Mouse (Mus musculus) MEL-GATA-1-ER (cell line): Measurements from ENCODE around the gene Prm2.
"Not testable (repeated sequence)": the region's sequence is repeated elsewhere in the genome, so short reads cannot be mapped to it uniquely, and the experiment has no call there.

ENCODE experiments used
- DNase-seq: peaks from one replicate; pipeline ENCODE4 v3.0.0-alpha.2; 2012; ENCODE audit warnings: low read depth; ENCODE audit errors: extremely low read depth

The Prm2 gene

DNA sequence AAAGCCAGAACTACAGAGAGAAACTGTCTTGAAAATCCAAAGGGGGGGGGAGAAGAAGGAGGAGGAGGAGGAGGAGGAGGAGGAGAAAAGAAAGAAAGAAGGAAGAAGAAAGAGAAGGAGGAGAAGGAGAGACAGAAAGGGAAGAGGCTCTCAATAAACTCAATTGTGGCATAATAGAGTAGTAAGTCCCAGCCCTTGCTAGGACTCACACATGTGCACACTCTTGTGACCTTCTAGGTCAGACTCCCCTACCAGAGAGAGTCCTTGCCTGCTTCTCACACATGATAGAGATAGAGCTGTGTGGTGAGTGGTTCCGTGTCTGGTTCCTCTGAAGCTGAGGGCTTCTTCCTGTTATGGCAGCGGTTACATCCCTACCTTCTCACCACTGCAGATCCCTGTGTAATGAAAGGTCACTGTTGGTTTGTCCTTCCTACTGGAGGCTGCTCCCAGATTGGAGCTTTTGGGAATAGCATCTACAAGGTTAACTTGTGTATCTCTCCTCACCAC lies 17.0 kb upstream of the Prm2 start, which contains the start of gene Gm11172:
Gene Gm11172, plus strand, starts transcription at position 51 of the 507 bp plus-strand sequence.
- DNase-seq = no peak

DNA sequence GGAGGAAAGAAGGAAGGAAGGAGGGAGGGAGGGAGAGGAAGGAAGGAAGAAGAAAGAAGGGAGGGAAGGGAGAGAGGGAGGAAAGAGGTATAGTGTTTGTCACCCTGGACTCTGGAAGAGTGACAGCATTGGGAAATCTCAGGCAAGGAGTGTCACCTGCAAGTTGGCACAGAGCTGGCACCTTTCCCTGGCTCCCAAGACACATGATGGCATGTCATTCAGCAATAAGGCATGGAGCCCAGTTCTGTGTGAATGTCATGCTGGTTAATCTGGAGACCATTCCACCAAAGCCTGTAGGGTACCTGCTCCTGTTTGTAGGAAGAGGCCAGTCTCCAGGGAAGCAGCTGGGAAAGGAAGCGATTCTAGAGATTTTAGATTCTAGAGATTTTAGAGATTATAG lies 14.4 kb upstream of the Prm2 start:
- no peak for DNase-seq

DNA sequence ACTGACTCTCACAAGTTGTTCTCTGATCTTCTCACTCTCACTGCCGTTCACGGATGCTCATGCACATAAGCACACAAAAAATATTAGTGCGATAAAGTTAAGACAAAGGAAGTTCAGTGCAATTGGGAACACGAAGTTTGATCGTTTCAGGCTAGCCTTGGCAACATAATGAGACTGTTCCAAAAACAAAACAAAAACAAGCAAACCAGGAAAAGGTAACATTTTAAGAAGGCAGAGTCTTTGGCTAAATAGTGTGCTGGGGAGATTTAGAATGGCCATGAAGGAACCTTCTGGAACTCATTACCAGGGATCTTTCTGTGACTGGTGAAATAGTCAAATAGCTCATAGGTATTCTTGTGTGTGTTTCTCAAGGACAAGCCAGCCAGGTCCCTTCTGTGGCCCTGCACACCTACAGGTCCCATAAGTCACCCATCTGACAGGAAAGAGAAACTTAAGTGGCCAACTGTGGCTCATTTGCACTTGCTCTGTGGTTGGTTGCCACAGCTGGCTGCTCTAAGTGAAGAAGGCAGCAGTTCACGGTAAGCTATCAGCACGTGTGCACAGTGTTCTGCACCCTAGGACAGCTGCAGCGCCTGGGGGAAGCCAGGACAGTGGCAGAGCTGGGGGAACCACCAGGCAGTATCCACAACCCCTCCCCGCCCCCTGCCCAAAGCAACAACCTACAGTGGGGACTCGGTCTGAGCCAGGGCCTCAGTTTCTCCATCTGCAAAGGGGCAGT lies 10.0 kb upstream of the Prm2 start, which contains the start of gene Prm1:
Gene Prm1, minus strand, starts transcription at position 51 of the 739 bp plus-strand sequence.
- DNase-seq = no peak

- DNase-seq = not testable (repeated sequence)
Measured at GRCm38 (mm10) chr16:10802420-10802819, 6.5 kb upstream of the Prm2 start.

- no peak for DNase-seq
Measured at GRCm38 (mm10) chr16:10790702-10791101, 5.2 kb downstream of the Prm2 start, which contains the start of gene Prm3. Gene Prm3, minus strand, starts transcription at chr16:10790914.

GRCm38 (mm10) chr16:10788866-10789265 lies 7.1 kb downstream of the Prm2 start:
- DNase-seq = no peak

GRCm38 (mm10) chr16:10788271-10788670 lies 7.7 kb downstream of the Prm2 start, which contains the start of gene Tnp2:
Gene Tnp2, minus strand, starts transcription at chr16:10788660.
- DNase-seq = no peak

DNA sequence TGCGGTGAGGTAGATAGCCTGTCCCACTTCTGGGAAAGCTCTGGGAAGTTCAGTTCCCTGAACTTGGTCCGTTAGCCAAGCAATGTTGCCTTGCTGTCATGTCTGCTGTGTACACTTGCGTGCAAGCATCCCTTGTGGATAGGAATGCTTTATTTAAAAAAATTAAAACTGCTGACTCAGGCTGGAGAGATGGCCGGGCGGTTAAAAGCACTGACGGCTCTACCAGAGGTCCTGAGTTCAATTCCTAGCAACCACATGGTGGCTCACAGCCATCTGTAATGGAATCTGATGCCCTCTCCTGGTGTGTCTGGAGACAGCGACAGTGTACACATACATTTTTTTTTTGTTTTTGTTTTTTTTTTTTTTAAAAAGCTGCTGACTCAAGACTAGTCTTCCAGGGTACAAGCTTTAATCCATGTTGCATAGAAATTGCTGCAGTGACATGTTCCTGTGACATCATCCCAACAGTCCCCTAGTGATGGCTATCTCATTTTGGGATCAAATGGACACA lies 8.3 kb downstream of the Prm2 start:
- no peak for DNase-seq

DNA sequence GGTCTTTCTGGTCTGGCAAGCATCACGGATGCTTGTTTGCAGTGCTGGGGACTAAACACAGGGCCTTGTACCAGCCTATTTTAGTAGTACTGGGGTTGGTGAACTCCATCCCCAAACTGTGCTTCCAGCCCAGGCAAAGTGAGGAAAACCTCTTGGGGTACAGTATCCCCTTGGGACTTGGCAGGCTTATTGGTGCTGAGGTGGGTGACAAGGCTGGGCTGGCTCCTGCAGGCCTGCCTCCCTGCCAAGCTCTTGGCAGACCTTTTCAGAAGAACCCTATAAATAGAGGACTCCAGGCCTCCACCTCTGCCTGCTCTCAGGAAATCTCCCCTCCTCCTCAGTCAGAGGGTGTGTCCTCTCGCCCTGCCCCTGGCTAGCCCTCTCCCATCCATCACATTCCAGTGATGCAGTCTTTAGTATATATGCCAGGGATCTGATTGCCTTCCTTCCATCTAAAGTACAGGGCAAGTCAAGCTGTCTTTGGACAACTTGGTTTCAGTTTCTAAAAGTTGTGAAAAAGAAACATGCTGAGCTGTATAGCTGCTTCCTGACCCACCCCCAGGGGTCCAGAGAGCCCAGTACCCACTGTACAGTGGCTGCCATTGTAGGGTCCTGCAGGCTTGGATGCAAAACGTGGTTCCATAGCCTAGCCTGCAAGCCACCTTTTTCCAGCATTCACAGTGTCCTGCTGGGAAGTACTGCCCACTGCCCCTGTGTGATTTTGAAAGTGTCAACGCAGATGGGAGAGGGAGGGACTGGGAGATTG lies 9.0 kb downstream of the Prm2 start:
- no peak for DNase-seq

DNA sequence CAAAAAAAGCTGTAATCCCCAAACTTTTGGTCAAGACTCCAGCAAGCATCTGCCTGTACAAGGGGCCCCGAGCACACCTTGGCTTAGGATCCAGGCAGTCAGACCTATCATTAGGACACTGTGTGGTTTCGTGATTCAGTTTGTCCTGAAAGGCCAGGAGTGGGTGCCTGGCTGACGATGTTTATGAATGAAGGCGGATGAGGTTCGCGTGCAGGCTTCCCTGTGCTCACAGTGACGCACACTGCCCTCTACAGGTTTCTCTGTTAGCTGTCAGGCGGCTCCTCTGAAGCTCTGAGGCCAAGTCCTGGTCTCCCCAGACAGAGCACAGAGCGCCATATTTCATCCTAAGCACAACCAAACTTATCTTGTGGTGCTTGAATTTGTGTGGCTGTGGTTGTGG lies 9.6 kb downstream of the Prm2 start:
- peak; percentile 80 for DNase-seq

GRCm38 (mm10) chr16:10785371-10786231 lies 10.3 kb downstream of the Prm2 start, which contains the start of gene Socs1:
Gene Socs1, minus strand, starts transcription at chr16:10785536.
- peak; percentile 77 for DNase-seq

GRCm38 (mm10) chr16:10784793-10785370 lies 11.1 kb downstream of the Prm2 start:
- no peak for DNase-seq

- DNase-seq = no peak
Measured at GRCm38 (mm10) chr16:10783883-10784792, 11.8 kb downstream of the Prm2 start.

DNA sequence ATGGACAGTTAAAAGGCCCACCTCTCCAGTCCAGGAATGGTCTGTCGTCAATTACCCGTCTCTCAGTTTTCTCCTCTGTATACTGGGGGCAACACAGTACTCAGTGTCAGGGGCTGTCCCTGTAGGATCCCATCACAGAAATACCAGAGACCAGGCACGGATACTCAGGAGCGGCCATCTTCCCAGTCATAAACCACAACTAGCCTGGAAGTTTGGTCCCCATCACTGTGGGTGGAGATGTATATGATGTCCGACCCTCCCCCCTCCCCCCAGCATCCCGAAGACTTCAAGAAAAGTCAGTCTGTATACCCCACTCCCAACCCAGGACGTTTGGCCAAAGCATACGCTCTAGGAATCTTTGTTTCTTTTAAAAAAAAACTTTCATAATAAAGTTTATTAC lies 12.5 kb downstream of the Prm2 start:
- DNase-seq = no peak

DNA sequence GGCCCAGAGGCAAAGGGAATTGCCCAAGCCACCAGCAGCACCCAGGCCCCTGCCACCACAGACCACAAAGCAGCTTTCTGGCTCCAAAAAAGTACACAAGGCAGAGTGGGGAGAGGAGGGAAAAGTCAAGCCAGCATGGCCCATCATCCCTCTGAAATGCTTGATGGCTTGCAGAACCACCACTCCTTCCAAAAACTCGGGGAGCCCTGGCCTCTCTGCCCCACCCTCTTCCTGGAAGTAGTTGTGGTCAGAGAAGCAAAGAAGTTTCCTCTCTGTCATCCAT lies 12.8 kb downstream of the Prm2 start:
- DNase-seq = no peak

DNA sequence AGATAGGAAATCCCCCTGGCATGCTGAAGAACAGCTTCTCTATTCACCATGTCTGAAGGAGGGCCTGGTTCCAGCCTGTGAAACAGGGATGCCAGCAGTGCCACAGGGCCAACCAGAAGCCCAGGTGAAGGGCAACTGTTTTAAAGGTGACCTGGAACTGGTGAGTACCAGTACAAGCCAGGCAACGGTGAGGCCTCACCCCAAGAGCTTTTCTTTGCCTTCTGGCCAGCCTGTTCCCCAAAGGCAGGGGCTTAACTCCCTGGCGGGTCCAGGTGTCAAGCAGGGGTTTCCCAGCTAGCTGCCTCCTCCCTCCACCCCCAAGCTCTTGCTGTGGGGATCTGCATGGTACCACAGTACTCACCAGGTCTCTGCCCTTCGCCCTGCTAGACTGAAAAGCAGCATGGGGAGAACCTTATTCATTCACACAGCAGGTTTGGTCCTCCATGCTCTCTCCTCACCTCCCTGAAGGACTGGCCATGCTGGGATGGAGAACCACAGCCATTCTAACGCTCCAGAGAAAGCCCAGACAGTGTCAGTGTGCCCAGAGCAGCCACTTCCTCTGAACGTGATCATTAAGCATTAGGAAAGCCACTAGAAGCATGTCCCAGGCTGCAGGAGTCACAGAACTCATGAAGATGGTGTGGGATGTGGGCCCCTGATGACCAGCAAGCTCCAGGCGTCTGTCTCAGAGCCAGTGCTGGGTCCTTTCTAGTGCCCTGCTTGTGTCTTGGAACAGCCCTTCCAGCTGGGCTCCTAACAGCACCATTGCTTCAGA lies 13.4 kb downstream of the Prm2 start:
- DNase-seq = no peak

GRCm38 (mm10) chr16:10781862-10782371 lies 14.0 kb downstream of the Prm2 start:
- no peak for DNase-seq

DNA sequence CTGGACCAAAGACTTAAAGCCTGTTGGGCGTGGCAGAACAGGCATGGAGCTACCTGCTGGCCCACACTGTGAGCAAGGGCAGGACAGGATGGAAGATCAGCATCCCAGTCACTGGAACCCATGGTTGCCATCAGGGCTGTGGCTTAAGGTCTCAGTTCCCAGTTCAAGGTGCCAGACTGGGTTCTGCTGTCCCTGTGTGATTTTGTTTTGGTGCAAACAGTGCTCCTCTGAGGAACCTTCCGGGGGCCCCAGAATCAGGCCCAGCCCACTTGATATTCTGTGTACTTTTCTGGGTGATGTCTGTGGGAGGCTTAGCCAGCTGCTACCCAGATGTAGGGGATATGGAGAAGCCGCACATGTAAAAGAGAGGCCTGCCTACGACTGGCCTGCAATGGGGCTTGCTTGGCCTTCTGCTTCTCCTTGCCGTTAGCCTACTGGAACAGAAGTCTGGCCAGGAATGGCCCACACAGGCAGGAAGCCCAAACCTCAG lies 15.3 kb downstream of the Prm2 start:
- no peak for DNase-seq
